Mouse (Mus musculus) kidney, adult 2 months (tissue): Measurements from ENCODE around the gene Arhgef26.

ENCODE experiments used
- CTCF ChIP-seq: fragments of 200-500 bp; conservative IDR thresholded peaks from 2 replicates; pipeline ENCODE4 v1.5.1; 2011; ENCODE audit warnings: low read depth, mild to moderate bottlenecking, control low read depth, low read length, moderate library complexity, mixed read lengths; ENCODE audit not compliant: insufficient read depth, insufficient read length
- POLR2A ChIP-seq: fragments of 200-500 bp; IDR thresholded peaks from one replicate; pipeline ENCODE4 v1.6.1; 2011; ENCODE audit warnings: low read depth, low read length, control low read depth

DNA sequence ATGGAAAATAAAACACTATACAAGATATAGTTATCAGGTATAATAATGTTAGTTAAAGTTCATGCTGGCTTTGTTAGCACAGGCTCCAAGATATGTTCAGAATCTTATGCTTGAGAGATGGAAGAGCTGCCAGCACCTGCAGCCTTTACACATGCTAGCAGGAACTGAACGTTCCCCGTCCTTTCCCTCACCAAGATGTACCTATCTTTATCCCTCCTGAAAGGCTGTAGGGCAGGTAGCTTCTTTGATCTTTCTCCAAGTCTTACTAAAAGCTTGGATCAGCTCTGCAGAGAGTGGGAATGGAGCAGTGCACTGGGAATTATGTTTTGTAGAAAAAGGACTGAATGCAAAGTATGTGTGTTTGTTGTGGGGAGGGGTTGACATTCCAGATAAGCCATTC is 64.3 kb downstream of the Arhgef26 start:
- TF ChIP-seq POLR2A (no peak), CTCF (no peak)
